Mouse (Mus musculus): ENCODE measurements around the gene Ndrg4.
"Not testable (repeated sequence)": the region's sequence is repeated elsewhere in the genome, so short reads cannot be mapped to it uniquely, and the experiment has no call there.

Gene Ndrg4

DNA sequence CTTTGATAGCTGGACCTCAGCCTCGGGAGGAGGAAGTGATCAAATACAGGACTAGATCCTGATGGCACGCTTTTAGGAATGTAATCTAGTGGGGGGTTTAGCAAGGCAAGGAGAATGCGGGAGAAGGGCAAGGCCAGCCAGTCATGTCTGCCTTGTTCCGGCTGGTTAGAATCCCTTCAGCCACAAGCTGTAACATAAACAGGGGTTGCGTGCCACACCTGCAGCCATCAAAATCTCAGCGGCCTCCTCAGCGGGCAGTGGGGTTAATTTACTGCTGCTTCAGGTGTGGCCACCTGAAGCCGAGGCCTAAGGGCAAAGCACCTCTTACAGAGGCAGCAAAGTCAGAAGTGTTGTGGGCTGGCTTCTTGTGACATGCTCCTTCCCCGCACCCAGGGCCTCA lies at the start of gene Ndrg4:
Gene Ndrg4 (plus strand): TSS at position 350 of the 400 bp plus-strand sequence.
- no peak for DNase-seq (ENCODE audit: low spot score in 2 of 2)

DNA sequence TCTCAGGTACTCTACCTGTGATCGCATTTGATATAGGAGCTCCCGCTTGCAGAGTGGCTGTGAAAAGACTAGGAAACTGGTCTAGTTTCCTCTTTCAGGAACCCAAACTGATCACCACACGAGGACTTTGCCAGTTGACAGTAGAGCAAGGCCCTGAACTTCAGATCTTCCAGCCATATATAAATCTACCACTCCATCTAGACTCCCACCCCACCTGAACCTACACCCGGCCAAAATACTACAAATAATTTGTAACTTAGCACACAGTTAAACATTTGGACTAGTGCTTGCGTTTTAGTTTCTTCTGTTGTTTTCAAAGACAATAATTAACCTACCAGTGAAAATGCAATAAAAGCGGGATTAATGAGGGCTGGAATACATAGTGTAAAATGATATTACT lies 43.9 kb upstream of the Ndrg4 start:
- no peak for DNase-seq (ENCODE audit: low spot score in 2 of 2)

DNA sequence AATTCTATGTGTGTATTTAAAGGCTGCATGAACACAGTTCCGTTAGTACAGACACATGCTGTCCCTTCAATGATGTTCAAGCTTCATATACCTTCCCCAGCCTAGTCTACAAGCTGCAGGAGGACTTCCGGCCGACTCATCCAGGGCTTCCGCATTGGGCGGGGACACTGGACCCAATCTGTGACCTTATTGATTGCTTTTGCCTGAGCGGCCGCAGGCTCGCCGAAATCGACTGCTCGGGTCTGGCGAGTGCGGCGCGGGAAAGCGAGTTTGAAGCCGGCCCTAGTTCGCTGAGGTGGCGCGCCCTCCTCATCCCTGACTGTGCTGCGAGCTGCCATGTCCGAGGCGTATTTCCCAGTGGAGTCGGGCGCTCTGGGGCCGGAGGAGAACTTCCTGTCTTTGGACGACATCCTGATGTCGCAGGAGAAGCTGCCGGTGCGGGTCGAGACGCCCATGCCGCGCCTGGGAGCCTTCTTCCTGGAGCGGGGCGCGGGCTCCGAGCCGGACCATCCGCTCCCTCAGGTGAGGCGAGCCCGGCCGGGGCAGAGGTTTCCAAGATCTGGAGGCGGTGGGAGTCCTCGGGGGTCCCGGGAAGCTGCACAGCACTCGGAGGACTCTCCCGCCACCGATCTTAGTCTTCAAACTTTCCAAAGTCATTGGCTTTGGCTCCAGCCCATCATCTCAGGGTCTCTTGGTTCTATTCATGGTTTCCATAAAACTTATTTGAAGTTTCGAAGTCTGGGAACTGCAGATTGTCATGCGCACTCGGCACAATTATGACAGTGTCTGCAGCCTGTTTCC lies 43.3 kb upstream of the Ndrg4 start, which contains the start of gene Gins3:
Gene Gins3 (plus strand): TSS at position 192 of the 801 bp plus-strand sequence.
- DNase-seq (ENCODE audit: low spot score in 2 of 2) = peak; percentile 87 to 90

DNA sequence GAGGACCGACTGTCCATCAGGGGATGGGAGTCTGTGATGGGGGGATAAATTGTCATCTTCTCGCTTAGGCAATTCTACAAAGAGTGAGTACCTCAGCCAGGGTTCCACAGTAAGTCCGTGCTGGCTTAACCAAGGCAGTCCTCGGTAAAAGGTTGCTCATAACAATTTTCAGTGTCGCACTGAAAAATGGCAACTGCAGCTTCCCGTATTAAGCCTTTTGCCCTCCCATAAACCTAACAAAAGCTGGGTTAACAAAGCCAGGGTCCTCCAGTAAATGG lies 42.8 kb upstream of the Ndrg4 start:
- DNase-seq (ENCODE audit: low spot score in 2 of 2) = no peak

DNA sequence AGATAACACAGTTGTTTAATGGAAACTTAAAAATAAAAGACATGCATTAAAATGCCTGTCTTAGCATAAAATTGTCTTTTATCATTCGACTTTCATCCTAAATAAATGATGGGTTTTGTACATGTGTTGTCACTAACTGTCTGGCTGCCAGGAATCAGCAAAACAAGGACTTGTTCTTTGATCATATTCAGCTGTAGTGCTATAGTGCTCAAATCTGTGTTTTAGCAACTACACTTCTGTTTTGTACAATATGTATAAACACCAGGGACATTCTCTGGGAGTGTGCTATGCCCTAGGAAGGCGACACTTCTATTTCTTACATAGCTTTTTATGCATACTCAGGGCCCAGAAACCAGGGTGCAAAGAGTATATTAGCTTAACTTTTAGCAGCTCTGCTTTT lies 31.8 kb upstream of the Ndrg4 start:
- DNase-seq (ENCODE audit: low spot score in 2 of 2) = no peak

DNA sequence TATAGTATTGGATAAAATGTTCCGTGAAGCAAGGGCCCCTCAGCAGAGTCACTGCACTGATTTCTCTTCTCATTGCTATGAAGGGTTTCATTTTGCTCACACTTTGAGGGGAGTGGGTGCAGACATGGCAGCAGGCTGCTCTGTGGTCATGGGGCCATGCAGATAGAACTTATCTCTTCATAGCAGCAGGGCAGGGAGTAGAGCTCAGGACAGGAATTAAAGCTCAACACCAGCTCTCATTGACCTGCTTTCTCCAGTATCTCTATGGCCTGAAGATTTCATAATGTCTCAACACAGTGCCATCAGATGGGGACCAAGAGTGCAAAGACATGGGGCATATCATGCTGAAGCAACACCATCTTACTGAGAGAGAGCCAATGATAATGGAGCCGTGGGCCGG lies 28.5 kb upstream of the Ndrg4 start:
- DNase-seq (ENCODE audit: low spot score in 2 of 2) = no peak

DNA sequence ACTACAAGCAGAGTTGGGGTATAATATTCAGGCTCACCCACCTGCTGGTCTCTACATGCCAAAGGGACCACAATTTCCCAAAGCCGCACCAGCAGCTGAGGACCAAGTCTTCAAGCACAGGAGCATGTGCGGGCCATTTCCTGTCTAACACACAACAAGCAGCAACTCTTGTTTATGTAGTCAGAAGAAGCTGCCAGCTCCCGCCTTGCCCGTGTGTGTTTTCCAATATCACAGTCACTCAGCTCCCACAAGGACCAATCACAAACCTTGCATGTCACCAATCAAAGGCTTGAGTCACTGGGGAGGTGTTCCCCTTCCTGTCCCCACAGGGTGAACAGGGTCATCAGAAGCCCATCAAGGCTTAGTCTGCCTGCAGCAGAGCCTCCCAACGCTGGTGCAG lies 23.4 kb upstream of the Ndrg4 start:
- no peak for DNase-seq (ENCODE audit: low spot score in 2 of 2)

DNA sequence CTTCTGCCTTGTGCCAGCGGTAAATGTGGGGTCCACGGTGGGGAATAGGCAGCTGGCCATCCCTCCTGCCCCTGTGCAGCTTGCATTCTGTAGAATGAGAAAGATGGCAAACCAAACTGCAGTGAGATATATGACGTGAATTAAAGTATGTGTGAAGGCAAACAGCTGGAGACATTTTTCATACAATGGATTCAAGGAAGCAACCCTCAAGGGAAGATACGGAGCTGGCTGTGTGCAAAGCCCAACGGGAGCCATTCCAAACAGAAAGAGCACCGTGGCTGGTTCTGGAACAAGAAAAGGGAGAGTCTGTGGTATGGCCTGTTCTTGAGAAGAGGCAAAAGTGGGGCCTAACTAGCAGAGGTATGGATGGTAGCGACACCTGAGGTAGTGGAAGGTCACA lies 20.9 kb upstream of the Ndrg4 start:
- DNase-seq (ENCODE audit: low spot score in 2 of 2) = no peak

DNA sequence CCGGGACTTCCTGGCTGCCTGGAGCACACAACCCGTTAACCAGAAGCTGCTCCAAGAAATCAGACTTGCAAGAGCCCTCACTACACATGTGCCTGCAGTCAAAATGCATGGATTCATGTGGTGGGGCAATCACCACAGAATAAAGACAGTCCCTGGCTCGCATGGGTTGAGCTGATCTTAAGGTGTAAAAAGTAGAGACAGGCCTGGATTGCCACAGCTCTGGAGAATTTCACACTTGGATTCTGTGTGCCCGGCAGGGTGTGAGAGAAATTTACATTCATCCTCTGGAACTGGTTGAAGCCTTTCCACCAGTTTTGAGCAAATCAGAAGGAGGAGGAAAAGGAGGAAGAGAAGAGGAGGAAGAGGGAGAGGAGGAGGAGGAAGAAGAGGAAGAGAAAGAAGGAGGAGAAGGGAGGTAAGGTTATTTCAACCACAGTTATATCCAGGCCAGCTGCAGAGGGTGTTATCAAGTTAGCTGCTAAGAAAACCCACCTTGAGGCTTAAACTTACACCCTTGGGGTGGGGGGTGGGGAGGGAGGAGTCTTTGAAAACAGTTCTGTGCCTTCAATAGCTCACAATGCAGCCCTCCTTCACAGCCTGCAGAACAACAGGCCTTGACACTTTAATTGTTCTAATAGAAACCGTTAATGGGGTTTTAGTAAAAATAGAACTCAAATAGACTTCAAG lies 20.3 kb upstream of the Ndrg4 start:
- no peak for DNase-seq (ENCODE audit: low spot score in 2 of 2)

DNA sequence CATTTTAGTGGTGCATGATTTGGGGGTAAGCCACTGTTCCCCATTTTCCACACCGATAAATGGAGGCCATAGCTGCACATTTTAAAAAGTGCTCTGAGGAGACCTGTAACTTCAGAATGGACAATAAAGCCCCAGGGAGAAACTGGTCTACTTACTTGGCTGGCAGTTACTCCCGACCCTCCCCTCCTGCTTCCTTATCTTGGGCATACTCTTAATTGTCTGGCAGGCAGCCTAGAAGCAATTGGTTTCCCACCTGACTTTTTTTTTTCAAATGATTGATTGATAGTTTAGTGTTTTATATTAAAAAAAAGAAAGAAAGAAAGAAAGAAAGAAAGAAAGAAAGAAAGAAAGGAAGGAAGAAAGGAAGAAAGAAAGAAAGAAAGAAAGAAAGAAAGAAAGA lies 19.3 kb upstream of the Ndrg4 start:
- DNase-seq (ENCODE audit: low spot score in 2 of 2) = no peak

DNA sequence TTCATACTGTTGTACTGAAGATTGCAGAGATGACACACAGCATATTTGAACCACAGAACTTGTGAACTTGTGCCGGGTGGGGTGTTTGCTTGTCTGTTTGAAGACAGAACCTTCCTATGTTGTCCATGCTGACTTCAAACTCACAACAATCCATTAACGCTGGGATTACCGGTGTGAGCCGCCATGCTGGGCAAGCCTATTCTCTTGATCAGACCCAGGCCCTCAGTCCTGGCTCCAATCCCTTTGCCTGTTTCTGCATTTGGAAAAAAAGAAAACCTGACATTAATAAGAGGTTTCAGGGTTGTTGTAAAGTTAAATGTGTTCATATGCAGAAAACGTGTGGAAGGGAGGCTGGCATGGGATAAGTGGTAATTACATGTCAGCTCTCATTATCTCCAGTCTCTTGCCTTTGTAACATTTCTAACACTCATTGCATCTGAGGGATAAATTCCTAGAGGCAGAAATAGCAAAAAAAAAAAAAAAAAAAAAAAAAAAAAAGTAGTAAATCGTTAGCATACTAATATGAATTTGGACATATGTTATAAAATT lies 16.4 kb upstream of the Ndrg4 start:
- DNase-seq (ENCODE audit: low spot score in 2 of 2) = no peak

DNA sequence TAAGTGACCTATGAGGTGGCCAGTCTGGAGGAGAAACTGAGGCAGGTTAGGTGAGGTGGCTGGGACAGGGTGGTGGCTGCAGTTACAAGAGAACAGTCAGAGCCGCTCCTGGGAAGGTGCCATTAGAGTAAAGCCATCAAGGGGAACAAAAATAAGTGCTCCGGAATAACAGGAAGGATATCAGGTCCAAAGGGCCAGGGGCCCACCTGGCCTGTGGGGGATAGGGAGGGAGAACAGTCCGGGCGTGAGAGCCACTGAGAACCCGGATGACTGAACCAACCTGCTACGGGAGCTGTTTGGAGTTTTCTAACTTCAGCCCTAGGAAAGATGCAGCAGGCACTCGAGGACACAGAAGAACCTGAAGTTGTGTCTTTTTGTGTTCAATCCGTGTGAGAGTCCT lies 15.7 kb upstream of the Ndrg4 start:
- no peak for DNase-seq (ENCODE audit: low spot score in 2 of 2)

DNA sequence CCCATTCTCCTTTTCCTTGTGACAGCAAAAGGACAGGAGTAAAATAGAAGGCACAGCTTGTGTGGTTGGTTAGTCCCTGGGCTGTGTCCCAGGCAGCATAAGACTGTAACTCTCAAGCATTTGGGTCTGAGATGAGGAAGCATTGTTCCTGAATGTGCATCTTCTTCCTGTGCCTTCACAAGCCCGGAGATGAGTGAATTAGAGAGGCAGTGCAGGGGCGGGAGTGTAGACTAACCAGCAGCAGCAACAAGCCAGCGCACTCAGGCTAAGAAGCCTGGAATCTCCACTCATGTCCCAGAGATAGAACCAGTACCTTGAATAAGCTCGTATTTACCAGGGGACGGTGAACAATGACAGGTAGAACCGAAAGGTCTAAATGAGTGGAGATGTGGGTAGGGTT lies 15.2 kb upstream of the Ndrg4 start:
- no peak for DNase-seq (ENCODE audit: low spot score in 2 of 2)

DNA sequence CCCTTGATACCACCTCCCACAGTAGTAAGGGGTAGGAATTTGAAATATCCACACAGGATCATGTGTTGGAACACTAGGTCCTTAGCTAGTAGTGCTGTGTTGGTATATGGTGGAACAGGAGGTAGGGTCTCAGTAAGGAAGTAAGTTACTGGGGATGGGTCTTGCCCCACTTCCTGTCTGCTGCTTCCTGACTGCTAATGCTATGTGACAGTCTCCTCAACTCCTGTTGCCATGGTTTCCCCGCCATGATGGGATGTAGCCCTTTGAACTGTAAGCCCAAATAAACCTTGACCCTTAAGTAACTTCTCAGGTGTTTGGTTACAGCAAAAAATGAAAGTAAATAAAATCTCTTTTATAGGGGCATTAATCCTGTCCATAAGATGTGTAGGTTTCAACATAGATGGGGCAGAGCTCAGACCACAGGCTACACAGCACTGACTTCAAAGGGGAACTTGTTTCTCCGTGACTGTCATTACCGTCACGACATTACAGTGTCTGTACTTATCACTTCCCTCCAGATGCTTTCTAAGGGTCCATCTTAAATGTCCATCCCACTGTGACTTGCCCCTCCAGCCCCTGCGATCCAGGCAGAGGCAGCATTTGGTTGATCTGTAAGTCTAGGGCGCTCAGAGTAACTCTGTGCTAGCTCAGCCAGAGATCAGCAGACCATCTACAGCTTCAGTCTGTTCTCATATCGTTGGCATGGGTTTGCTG lies 13.7 kb upstream of the Ndrg4 start:
- no peak for DNase-seq (ENCODE audit: low spot score in 2 of 2)

DNA sequence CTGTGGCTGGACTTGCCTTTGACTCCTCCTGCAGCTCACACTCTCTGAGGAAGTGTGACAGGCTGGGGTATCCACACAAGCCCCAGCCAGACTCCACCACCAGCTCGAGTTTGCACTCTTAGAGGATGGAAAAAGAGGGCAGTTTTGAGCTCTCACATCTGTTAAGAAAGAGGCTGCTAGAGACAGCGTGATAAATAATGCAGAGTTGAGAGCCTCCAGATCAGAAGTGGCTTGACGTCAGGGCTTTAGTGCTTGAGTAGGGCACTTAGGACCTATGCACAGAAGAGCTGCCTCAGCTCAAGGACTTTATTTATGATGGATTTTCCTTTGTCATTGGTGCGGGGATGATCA lies 13.2 kb upstream of the Ndrg4 start:
- DNase-seq (ENCODE audit: low spot score in 2 of 2) = no peak

DNA sequence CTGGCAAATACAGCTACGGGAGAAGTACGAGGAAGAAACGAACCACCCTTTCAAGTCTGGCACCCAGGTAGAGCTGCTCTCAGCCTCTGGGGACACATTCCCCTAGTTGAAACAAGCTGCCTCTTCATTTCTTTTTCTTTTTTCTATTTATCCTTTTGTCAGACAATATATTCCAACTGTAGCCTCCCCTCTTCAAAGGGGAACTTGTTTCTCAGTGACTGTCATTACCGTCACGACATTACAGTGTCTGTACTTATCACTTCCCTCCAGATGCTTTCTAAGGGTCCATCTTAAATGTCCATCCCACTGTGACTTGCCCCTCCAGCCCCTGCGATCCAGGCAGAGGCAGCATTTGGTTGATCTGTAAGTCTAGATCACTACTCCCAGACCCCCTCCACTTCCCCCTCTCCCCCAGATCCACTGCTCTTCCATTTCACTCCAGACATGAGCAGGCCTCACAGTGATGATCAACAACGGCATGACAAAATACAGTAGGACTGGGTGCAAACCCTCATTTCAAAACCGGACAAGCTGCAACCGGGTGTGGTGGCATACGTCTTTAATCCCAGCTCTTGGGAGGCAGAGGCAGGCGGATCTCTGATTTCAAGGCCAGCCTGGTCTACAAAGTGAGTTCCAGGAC lies 10.8 kb upstream of the Ndrg4 start:
- not testable (repeated sequence) for DNase-seq (ENCODE audit: low spot score in 2 of 2)

DNA sequence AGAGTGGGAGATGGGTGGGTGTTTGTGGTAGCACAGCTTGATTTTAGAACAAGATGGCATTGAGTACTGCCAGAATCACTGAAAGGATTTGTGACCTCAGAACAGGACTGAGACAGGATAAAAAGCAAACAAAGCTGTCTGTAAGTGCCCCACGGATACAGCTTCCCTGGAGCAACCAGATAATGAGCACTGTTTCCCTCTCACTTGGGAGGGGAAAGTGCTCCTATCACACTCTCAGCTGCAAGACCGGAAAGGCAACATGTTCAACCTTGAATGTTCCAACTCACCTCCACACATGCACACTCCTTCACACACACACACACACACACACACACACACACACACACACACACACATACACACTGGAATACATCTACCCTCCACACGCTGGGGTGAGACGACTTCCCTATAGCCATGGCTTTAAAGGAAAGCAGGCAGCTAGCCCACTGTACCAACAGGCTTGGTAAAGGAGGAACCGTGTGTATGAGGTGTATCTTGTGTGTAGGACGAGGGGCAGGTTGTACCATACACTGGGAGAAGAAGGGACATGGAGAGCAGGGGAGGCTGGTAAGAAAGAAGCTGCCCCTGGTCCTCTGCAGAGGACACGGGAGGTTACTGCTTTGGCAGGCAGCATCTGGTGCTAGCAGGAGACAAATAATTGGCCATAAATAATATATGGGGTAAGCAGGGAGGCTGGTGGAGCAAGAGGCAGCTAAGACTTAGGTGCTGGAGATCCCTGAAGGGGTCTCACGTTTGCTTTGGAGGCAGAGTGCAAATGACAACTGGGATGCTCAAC lies 8.4 kb upstream of the Ndrg4 start:
- DNase-seq (ENCODE audit: low spot score in 2 of 2) = no peak

DNA sequence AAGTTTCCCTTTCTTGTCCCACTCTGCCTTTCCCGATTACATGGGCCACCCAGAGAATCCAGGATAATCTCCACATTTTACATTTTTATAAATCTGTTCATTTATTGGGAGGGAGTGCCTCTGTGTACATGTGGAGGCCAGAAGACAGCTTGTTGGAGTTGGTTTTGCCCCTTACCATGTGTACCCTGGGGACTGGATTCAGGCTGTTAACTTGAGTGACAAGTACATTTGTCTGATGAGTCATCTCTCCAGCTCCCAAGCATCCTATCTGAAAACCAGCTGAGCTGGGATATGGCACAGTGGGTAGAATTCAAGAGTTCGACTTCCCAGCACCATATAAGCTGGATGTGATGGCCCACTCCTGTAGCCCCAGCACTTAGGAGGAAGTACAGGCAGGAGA lies 6.8 kb upstream of the Ndrg4 start:
- no peak for DNase-seq (ENCODE audit: low spot score in 2 of 2)

DNA sequence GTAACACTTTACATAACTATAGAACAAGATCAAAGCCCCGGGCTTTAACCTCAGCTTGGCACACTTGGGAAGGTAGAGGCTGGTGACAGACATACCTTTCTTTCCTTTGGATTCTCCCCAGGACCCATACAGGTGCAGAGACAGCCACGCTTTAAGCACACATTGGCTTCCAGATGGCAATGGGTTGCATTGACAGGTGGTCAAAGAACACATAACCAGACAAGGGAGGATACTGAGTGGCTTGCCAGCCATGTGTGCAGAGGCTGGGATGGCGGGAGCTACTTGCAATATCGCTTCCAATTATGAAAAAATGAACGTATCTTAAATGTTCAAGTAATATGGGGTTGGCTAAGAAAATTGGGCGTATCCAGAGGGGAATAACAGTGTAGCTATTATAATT lies 4.9 kb upstream of the Ndrg4 start:
- DNase-seq (ENCODE audit: low spot score in 2 of 2) = no peak

DNA sequence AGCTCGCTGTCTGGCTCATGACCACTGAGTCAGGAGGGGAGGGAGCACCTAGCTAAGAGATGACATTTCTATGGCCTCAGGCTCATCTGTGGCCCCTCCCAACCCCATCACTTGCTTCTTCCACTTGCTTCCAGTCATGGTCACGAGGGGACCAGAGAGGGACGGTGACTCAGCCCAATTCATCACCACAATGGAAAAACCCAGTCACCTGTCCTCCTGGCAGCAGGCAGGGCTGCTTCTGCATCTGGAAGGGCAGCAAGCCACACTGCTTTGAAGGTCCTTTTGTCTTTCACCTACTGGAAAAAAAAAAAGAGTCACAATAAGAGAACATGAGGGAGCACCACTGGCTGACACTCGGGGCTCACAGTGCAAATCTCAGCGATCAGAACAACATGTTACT lies 4.0 kb upstream of the Ndrg4 start:
- no peak for DNase-seq (ENCODE audit: low spot score in 2 of 2)

DNA sequence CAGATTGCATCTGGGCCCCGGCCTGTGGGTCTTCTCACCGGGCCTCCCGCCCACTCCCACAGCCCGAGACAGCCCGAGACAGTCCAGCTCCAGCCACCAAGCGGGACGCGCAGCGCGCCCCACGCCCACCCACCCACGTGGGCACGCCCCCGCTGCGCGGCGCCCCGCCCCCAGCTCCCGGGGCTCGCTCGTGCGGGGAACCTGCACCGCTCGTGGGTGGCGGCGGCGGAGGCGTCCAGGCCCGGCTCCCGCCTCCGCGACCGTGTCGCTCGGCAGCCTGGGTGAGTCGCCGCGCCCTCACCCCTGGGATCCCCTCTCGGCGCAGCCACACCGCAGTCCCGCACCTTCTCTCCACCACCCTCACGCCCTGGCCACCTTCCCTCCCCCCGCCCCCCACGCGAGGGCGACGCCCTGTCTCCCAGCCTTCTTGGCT lies 827 bp downstream of the Ndrg4 start:
- peak in 1 of 2 experiments; percentile 13 for DNase-seq (ENCODE audit: low spot score in 2 of 2)
